Mouse (Mus musculus) MN1 (cell line): Measurements from ENCODE around the gene Clstn3.
"Not testable (repeated sequence)": the region's sequence is repeated elsewhere in the genome, so short reads cannot be mapped to it uniquely, and the experiment has no call there.

Source experiments
- DNase-seq: peaks from one replicate; pipeline ENCODE4 v3.0.0-alpha.2; 2016; ENCODE audit warnings: low spot score

Clstn3 gene

DNA sequence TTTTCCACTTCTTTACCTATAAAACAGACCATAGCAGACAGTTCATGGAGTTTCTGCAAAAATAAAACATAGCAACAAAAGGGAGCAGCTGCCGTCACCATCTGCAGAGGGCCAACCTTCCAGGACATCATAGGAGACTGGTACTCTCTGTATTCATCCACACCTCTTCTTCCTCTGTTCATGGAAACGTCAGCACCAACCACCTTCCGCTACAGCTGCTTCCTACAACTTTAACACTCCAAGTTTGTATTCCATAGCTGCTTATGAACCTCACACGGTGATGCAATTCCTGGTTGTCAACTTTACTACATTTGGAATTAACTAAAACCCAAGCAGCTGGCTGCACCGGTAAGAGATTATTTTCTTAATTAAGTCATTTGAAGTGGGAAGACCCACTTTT is 56.2 kb downstream of the Clstn3 start:
- DNase-seq, result no peak

DNA sequence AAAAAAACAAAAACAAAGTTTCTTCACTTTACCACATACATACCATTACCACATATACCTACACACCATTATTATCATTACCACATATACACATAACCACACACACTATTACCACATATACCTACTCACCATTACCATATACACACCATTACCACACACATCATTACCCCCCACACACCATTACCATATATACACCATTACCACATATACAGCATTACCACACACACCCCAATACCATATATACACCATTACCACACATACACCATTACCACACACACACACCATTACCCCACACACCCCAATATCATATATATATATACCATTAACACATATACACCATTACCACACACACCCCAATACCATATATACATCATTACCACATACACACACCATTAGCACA is 57.4 kb downstream of the Clstn3 start:
- DNase-seq, result no peak

DNA sequence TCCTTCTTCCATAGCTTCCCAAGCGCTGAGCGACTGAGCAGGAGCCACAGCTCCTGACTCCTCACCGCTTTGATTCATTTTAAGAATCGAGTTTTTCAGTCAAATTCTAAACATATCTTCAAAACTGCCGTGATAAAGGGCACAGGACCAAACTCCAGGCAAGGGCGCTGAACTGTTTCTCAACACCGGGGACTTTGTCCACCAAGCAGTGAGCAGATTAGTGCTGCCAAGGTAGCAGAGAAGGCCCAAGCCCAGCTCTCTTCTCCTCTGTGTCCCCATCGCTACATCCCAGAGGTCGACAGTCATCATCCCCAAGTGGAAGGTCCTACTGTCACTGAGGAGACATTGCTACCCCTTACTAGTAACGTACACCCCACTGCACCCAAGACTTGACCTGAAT is 58.3 kb downstream of the Clstn3 start:
- DNase-seq, result no peak

DNA sequence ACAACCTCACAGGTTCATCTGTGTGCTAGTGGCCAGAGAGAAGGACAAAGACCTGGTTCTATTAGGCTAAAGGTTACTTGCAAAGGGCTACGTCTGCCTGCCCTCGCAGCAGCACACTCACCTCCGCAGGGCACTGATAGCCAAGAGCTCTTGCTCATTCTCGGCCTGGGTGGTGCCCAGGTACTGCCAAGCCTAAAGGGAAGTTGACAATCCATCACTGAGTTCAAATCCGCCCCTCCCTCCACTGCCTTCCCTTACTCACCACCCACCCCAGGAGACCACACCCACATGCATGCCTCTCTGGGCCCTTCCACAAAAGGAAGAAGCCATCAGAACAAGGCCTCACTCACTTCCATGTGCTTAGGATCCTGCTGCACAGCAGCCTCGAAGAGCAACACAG is 64.9 kb downstream of the Clstn3 start:
- DNase-seq, result no peak

DNA sequence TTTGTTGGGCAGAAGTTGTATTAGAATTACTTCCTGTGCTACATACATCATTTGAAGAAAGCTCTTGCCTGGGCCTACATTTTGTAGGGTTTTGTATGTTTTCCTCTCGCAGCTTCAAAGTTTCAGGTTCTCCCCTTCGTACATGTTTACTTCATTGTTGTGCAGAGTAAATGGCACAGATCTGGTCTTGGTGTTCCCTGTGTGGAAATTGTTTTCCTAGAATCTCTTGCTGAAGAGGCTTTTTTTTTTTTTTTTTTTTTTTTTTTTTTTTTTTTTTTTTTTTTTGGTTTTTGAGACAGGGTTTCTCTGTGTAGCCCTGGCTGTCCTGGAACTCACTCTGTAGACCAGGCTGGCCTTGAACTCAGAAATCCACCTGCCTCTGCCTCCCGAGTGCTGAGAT is 69.6 kb downstream of the Clstn3 start:
- not testable (repeated sequence) for DNase-seq
